Mouse (Mus musculus) cerebral cortex, adult 2 months (tissue): ENCODE measurements around the gene Jmjd7.

Experiments
- WGBS: fragments of 180-500 bp; shearing (Covaris S2); methylation state at CpG from one replicate; pipeline ENCODE4 v1.1.7; 2018; 5-methylcytosine and 5-hydroxymethylcytosine counted together

Jmjd7 gene

DNA sequence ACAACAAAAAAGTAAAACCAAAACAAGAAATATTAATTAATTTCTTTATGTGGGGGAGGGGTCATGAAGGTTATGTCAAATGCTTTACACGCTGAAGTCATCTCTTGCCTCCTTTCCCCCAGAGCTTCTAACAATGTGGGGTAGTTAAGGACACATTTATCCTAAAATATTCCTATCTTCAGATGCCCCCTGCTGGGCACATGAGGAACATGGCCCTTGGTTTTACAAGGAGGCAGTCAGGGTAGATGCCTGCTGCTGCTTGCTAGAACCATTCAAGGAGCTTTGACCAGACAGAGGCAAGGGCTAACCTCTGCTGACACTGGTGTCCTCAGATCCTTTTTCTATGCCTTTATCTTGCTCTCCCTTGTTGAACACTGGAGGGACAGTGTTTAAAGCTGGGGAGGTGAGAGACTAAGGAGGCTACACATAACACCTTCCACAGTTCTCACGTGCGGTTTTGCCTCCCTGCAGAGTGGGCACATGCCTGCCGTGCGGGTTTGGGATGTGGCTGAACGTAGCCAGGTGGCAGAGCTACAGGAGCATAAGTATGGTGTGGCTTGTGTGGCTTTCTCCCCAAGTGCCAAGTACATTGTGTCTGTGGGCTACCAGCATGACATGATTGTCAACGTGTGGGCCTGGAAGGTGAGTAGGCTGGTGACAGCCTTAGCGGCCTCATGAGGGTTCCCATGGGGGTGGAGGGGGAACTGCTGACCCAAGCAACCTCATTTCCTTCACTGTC is 15.7 kb upstream of the Jmjd7 start:
- WGBS, result 46% methylated on average over 8 of the region's 8 CpGs

DNA sequence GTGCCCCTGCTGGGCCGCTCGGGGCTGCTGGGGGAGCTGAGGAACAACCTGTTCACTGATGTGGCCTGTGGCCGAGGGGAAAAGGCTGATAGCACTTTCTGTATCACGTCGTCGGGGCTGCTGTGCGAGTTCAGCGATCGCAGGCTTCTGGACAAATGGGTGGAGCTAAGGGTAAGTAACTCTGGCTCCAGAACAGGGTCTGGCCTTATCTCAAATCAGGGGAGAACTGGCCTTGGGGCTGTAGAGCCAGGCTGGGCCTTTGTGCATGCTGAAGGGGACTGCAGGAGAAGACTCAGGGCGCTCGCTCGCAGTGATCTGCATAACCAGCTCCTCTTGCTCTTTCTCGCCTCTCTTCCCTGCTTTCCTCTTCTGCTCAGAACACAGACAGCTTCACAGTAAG is 14.4 kb upstream of the Jmjd7 start:
- WGBS, result 92% methylated on average over 13 of the region's 13 CpGs

DNA sequence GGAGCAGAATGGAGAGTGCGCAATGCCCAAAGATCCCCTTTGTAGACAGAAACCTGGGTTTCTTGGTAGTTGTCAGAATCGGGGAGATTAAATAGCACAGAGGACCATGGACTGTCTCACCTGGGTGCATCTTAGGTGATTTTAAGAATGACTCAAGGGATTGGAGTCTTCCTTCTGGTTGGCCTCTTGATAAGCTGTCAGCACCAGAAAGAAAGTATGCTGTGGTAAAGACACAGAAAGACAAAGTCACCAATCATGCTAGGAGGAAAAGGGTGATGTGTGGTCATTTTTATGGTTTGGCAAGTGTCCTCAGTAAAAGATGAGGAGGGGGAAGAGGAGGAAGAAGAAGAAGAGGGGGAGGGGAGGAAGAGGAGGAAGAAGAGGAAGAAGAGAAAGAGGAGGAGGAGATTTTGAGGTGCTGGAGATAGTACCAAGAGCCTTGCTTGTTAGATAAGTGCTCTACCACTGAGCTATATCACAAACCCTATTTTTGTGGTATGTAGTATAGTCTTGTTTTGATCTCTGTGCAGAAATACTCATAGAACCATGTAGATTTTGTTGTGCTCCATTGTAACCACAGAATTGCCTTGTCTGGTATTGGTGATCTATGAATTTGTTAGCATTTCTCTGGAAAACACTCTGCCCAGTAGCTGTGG is 13.3 kb upstream of the Jmjd7 start:
- WGBS, result 96% methylated on average over 2 of the region's 2 CpGs

DNA sequence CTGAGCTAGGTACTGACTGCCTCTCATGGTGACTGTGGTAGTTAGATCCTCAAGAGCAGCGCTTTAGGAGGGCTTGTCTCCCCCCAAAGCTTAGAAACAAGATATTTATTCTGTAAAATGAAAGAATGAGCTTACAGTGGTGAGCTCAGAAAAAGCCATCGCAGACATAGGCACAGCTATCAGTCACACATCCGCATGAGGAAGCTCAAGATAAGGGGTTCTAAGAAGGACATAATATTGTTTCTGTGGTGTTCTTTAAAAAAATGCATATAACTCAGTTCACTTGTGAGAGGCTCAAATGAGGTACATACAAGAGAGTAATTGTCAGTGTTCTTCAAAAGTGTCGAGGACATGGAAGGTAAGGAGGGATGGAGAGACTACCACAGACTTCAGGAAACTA is 11.4 kb upstream of the Jmjd7 start:
- WGBS, result 91% methylated on average over 4 of the region's 4 CpGs

DNA sequence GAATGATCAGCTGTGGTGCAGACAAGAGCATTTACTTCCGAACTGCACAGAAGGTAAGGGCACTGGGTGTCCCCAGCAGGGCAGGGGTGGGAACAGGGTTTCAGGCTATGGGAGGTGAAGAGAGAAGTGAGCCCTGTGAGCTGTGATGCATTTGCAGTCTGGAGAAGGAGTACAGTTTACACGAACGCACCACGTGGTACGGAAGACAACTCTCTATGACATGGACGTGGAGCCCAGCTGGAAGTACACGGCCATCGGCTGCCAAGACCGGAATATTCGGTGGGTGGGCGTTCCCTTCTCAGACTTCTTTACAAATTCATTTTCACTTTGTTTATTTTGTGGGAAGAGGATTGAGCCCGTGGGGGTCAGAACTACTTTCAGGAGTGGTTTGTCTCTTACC is 9.7 kb upstream of the Jmjd7 start:
- WGBS, result 60% methylated on average over 12 of the region's 12 CpGs

DNA sequence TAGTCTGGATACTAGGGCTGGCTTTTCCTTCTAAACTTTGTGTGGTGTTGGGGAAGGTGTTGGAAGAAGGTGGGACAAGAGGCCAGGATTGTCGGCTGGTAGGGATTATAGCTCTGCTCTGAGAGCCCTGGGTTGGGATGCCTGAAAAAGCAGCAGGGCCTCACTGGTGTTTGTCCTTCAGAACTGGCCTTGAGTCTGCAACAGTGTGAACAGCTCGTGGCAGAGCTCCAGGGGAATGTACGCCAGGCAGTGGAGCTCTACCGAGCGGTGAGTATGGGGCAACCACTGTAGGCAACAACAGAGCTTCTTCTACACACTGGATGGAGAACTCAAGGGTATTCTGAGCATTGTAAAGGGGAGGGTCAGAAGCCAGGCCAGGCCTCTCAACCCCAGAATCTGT is 2.9 kb upstream of the Jmjd7 start:
- WGBS, result 81% methylated on average over 5 of the region's 5 CpGs

DNA sequence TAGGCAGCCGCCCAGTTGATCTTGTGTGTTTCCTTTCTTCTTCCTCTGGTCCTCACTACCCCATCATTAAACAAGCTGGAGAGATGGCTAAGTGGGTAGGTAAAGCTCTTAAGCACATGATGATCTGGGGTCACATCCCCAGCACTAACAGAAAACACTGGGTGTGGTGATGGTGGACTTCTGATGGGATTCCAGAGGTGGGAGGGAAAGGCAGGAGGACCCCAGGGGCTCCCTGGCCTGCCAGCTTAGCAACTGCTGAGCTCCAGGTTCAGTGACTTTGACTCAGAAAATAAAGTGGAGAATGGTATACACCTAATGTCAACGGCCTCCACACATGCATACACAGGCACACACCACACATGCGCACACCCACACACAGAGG is 658 bp downstream of the Jmjd7 start:
- 30% methylated on average over 3 of the region's 3 CpGs for WGBS

DNA sequence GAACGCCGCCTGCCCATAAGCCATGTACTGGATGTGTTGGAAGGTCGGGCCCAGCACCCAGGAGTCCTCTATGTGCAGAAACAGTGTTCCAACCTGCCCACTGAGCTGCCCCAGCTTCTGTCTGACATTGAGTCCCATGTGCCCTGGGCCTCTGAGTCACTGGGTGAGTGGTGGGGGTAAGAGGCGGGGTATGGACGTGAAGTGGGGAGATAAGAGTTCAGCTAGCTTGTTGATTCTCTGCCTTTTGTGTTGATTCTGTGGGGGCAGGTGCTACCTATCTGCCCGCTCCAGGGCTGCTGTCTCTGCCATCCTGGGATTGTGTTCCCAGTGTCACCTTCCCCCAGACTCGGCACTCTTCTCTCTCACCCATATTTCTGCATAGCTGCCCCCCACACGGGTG is 3.1 kb downstream of the Jmjd7 start:
- 89% methylated on average over 8 of the region's 8 CpGs for WGBS

DNA sequence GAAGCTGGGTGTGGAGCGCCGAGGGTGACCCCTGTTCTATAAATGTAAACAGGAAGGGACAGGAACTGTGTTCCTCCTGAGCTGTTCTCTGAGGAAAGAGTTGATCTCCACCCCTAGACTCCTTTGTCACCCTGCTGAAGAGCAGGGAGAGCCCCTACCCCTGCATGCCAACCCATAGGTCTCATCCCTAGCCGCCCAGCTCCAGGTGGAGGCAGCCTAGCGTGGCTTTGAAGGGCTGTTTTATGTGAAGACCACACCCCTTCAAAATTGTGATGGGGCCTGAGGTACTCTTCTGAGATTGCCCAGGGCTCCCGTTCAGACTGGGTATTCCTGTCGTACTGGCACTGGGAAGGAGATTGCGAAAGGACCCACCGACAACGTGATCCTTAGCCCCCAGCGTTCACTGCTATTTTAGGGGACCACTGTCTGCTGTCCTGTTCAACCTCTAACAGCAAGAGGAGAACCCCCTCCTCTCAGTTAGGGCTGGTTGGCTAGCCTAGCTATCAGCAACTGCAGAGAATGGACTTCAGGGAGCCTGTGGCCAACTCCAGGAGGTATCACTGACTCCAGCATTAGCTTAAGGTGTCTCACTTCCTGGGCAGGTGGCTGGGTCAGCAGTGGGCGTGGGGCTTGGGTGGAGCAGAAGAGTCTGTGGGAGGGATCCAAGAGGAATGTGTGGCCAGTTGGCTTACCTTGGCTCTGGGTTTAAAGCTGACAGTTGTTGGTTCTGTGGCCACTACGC is 5.6 kb downstream of the Jmjd7 start, which contains the start of gene Pla2g4b:
Gene Pla2g4b (plus strand): TSS at position 692 of the 742 bp plus-strand sequence.
- 82% methylated on average over 12 of the region's 12 CpGs for whole genome bisulfite sequencing

DNA sequence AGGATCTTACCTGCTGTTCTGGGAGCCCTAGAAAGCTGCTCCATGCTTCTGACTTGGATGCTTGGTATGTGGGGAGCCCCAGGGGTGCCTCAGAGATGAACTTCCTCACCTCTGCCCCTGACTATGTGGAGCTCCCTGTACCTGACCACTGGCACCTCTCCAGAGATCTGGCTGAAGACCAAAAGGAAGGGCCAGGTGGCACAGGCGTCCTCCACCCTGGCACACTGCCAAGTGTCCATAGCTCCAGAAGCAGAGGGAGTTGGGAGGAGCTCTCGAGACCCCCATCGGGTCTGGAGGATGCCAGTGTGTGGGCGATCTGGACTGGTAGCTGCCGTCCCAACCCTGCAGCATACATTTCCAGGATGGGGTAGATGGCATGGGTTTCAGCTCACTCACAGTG is 6.4 kb downstream of the Jmjd7 start:
- 64% methylated on average over 5 of the region's 5 CpGs for WGBS

DNA sequence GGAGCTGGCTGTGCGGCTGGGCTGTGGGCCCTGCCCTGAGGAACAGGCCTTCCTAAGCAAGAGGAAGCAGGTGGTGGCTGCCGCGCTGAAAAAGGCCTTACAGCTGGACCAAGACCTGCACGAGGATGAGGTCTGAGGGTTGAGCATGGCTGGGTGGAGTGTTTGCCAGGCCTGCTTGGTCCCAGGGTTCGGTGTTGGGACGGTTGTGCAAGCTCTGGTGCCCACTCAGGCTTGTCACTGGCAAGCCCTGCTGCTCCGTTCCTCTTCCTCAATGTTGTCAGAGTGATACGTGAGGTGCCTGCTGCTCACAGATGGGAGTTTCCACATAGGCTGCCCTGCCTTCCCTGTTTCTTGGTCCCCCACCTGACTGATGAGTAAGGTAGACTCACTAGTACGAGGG is 10.5 kb downstream of the Jmjd7 start:
- WGBS, result 88% methylated on average over 9 of the region's 9 CpGs

DNA sequence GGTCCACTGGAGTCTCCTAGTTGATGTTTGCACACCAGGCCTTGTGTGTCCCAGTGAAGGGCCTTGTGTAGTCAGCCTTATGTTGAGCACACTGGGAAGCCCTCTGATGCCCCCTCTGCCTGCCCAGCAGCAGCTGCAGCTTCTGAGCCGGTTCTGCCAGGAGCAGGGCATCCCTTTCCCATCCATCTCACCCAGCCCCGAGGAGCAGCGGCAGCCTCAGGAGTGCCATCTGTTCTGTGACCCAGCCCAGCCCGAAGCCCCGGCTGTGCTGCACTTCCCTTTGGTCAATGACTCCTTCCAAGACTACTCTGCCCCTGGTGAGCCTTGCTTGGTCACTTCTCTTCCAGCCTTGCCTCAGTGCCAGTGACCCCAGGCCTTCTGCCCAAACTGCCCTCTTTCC is 13.7 kb downstream of the Jmjd7 start:
- 68% methylated on average over 5 of the region's 5 CpGs for WGBS

DNA sequence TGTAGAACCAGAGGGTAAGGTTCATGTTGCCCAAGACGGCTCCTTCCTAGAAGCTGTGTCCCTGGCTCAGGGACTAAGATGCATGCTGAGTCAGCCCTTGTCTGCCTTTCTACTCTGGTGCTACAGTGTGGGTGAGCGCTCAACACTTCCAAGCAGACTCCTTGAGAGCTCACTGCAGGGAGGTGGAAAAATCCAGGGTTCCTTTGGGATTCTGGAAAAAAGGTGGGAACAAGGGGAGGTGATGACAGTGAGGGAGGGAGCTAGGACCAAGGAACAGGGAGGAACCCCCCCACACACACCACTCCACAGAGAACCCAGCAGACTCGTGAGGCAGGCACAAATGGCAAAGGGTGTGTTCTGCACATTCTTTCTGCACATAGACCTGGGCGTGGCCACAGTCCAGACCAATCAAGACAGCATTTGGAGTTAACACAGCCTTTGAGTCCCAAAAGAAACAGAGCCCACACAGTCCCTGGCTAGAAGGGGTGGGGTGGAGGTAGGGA is 16.9 kb downstream of the Jmjd7 start:
- 40% methylated on average over 4 of the region's 4 CpGs for WGBS

DNA sequence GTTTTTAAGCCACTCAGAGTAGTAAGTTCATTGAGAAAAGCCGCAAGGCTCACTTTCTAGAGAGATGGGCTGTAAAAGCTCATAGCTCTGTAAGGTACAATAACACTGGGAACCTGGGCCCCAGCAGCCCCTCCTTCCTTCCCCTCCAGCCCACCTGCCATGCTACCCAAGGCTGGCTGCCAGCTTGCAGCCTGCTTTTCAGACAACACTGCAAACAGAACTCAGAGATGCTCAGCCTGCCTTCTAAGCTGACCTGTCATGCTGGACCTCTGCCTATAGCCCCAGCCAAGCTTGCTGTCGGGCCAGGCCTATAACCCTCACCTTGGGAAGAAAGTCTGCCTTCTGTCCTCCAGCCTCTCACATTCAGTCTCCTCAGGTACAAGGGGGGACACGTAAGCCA is 17.4 kb downstream of the Jmjd7 start:
- WGBS, result 83% methylated on average over 3 of the region's 3 CpGs

DNA sequence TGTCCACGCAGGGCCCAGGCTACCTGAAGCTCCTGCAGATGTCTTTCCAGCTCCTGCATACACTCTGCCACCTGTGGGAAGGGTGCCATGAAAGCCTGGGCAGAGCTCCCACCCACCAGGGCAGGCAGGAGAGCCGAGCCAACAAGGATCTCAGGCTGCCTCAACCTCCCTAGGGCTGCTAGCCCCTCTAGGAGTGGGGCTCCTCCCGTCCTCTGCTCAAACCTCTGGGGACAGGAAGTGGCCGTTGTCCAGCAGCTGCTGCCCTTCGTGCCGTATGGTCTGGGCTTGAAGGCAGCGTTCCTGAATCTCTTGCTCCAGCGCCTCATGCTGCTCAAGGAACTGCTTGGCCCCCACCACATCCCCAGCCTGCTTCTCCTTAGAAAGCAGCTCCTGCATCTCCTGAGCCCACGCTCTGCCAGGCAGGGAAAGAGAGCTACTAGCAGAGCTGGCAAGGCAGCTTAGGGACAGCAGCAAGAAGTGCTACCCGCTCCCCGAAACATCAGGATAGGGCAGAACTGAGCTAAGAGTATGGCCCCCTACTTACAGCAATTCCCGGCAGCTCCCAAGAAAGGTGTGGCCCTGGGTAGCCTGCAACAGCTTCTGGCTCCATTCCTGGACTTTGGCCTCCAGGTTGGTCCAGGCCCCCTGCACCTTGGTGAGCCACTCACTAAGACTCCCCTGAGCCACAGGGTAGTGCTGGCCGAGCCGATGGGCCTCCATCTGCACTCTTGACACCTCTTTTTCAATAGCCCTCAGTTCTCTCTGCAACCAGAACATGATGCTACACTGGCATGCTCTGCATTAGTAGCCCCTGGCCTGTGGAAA is 19.4 kb downstream of the Jmjd7 start:
- 55% methylated on average over 14 of the region's 14 CpGs for WGBS

DNA sequence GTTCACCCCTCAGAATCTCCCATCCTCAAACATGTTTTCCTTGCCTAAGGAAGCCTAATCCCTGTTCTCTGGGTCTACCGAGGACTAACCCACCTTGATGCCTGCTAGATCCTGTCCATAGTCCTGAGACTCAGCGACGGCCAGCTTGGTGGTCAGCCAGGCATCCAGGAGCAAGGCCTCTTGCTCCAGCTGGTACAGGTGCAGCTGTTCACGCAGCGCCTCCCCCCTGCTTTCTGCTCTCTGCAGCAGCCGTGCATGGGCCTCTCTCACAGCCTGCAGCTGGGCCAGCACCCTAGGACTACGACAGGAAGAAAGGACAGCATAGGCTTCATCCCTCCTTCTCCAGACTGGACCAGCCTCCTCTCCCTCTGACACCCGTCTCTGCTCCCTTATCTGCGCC is 20.9 kb downstream of the Jmjd7 start:
- WGBS, result 87% methylated on average over 9 of the region's 9 CpGs

DNA sequence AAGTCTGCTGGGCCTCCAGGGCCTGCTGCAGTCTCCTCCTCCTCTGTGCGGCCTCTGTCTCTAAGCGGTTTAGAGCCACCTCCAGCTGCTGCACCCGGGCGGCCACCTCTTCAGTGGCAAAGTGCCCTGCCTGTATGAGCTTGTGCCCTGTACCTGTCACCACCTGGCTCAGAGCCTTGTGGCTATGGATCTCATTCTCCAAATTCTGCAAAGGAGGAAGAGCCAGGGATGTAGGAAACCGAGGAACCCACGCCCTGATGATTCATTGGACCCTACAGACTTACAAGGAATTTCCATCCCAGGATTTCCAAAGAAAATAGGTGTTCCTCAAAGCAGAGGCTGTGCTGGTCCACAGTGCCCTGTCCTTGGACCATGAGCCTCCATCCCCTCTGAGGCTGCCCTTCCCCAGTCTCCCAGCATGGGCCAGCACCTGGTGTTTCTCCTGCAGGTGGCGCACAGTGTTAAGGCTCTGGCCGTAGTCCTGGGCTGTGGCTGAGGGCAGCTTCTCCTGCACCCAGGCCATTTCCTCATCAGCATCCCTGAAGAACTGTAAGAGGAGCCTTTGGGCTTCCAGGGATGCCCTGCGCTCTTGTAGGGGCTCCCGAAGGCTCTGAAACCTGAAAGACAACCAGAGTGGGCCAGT is 22.5 kb downstream of the Jmjd7 start:
- WGBS, result 65% methylated on average over 10 of the region's 10 CpGs

DNA sequence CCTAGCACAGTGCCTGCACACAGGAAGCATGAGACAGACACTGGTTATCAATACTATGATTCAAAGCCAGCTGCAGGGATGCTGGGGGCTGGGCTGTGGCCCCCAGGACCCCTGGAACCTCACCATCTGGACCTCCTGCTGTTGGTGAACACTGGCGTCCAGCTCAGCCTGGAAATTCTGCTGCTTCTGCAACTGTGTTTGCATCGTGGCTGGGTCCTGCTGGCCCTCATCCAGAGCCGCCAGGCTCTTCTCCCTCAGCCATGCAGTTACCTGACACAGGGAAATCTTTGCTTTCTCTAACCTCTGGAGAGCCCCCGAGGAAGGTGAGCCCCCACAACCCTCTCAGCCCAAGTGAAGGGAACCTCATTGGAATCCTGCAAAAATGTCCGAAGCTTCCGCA is 24.1 kb downstream of the Jmjd7 start:
- 64% methylated on average over 6 of the region's 6 CpGs for WGBS

DNA sequence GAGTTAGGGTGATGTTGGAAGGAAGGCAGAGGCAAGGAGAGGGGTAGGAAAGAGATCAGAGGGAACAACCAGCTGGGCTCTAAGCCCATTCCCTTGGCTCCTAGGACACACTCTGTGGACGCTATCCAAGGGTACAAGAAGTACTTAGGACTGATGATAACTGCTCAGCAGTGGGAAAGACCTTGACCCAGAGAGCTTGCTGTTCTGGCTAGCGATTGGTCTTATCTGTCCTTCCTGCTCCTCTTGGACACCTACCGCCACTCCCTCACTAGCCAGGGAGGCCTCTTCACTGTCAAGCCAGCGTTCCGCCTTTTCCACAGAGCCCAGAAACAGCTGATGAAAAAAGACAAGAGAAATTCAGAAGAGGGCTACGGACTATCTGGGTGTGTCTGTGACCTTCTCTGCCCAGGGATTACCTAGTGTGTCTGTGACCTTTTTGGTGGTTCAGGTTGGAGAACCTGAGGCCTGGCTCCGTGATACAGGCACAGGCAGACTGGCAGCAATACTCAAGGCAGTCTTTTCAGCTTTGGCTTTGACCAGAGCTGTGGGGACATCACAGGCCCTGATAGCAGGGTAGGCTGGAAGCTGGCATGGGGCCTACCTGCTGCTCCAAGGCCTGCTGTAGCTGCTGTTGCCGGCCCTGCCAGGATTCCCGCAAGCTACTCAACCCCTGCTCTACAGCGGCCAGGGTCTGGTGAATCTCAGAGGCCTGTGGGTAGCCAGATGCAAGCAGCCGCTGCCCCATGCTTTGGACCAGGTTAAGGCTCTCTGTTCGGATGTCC is 27.7 kb downstream of the Jmjd7 start:
- WGBS, result 88% methylated on average over 12 of the region's 12 CpGs

DNA sequence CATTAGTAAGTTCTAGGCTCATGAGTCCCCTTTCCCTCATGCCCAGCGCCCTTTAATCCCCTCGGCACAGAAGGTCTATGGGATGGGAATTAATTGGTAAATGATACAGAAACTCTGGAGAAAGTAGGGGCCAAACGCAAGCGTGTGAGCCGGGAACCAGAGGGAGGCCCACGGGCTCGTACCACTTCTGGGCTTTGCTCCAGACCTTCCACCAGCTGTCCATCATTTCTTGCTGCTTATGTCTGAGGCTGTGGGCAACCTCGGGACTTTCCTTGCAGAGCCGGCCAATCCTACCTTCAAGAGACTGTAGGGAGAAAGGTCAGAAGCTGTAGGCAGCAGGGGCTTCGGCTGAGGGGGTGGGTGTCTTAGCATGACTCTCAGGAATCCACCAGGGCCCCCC is 28.6 kb downstream of the Jmjd7 start:
- WGBS, result 72% methylated on average over 10 of the region's 10 CpGs

DNA sequence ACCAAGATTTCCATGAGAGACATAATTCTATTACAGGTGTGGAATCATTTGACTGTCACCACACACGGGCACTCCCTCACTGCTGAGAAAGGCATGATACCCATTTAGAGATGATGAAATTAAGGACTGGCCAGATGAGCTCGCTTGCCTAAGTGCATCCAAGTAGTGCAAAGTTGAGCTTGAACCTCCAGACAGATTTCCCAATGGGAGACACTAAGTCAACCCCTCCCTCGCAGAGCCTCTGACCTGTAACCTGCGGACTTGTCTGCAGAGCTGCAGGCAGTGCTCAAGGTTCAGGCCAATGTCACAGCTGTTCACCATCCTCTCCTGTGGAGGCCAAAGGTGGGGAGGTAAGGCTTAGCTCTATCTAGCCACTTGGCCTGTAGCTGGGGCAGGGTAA is 31.5 kb downstream of the Jmjd7 start:
- 93% methylated on average over 4 of the region's 4 CpGs for WGBS
